Mouse (Mus musculus): ENCODE measurements around the gene Il11ra1. TPM values are rescaled to one million over a fixed set of nuclear protein-coding genes. Genes with fewer than 3 reads are reported as not detected.
"Not testable (repeated sequence)": the region's sequence is repeated elsewhere in the genome, so short reads cannot be mapped to it uniquely, and the experiment has no call there.

Il11ra1 gene
- polyA plus RNA-seq, 1 experiment, result 0.14 TPM

GRCm38 (mm10) chr4:41676248-41677005 lies 23.4 kb upstream of the Il11ra1 start:
- TF ChIP-seq GATA1 (IDR thresholded peaks at IDR 0.05; ENCODE audit: low read length) (no peak), TAL1 (IDR thresholded peaks at IDR 0.05; ENCODE audit: low read length) (no peak)
- H3K36me3 ChIP-seq (ENCODE audit: control insufficient read depth), result no peaks in the 10 kb centered on the region
- no peak overlapping the region for H3K4me3 ChIP-seq (replicated peaks)
- no peaks in the 10 kb centered on the region for H3K9me3 ChIP-seq (ENCODE audit: control insufficient read depth, low read length)
- H3K4me1 ChIP-seq (ENCODE audit: control insufficient read depth), result no peaks in the 10 kb centered on the region
- H3K27me3 ChIP-seq (ENCODE audit: control insufficient read depth), result peaks cover 5% of the 10 kb centered on the region

- Histone ChIP-seq H3K4me1 (ENCODE audit: control insufficient read depth) (no peaks in the 10 kb centered on the region), H3K4me3 (replicated peaks) (no peak overlapping the region), H3K27me3 (ENCODE audit: control insufficient read depth) (peaks cover 9% of the 10 kb centered on the region), H3K9me3 (ENCODE audit: control insufficient read depth, low read length) (no peaks in the 10 kb centered on the region), H3K36me3 (ENCODE audit: control insufficient read depth) (no peaks in the 10 kb centered on the region)
- TF ChIP-seq GATA1 (IDR thresholded peaks at IDR 0.05; ENCODE audit: low read length) (no peak), TAL1 (IDR thresholded peaks at IDR 0.05; ENCODE audit: low read length) (no peak)
Measured at GRCm38 (mm10) chr4:41677006-41677629, 22.7 kb upstream of the Il11ra1 start.

- H3K27me3 ChIP-seq (ENCODE audit: control insufficient read depth), result peaks cover 19% of the 10 kb centered on the region
- no peak for TF ChIP-seq GATA1 (IDR thresholded peaks at IDR 0.05; ENCODE audit: low read length)
- TF ChIP-seq TAL1 (IDR thresholded peaks at IDR 0.05; ENCODE audit: low read length), result no peak
- no peaks in the 10 kb centered on the region for H3K9me3 ChIP-seq (ENCODE audit: control insufficient read depth, low read length)
Measured at GRCm38 (mm10) chr4:41678863-41679262, 20.9 kb upstream of the Il11ra1 start.

DNA sequence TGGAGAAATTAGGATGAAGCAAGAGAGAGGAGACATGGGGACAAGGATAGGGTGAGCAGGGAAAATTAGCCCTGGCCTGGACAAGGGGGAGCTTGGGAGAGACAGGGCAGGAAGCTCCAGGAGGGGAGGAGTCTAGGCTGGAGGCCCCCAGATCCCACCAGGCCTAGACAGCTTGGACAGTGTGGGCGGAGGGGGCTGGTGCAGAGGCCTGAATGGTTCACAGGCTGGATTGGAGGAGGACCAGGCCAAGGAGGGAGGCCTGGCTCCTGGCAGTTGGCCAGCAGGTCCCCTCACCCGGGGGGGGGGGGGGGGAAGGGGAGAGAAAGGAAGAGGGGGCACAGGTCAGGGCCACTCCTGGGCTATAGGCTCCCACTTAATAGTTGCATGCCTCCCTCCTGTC lies 20.5 kb upstream of the Il11ra1 start:
- H3K36me3 ChIP-seq (ENCODE audit: control insufficient read depth), result no peaks in the 10 kb centered on the region
- no peak overlapping the region for H3K4me3 ChIP-seq (replicated peaks)
- no peaks in the 10 kb centered on the region for H3K9me3 ChIP-seq (ENCODE audit: control insufficient read depth, low read length)
- peaks cover 23% of the 10 kb centered on the region for H3K27me3 ChIP-seq (ENCODE audit: control insufficient read depth)
- no peak for TF ChIP-seq TAL1 (IDR thresholded peaks at IDR 0.05; ENCODE audit: low read length)
- no peak for TF ChIP-seq GATA1 (IDR thresholded peaks at IDR 0.05; ENCODE audit: low read length)
- no peaks in the 10 kb centered on the region for H3K4me1 ChIP-seq (ENCODE audit: control insufficient read depth)

More at GRCm38 (mm10) chr4:41678863-41679262, 20.9 kb upstream of the Il11ra1 start:
- H3K4me1 ChIP-seq (ENCODE audit: control insufficient read depth), result no peaks in the 10 kb centered on the region
- no peaks in the 10 kb centered on the region for H3K36me3 ChIP-seq (ENCODE audit: control insufficient read depth)
- H3K4me3 ChIP-seq (replicated peaks), result no peak overlapping the region

- peaks cover 32% of the 10 kb centered on the region for H3K27me3 ChIP-seq (ENCODE audit: control insufficient read depth)
- TF ChIP-seq TAL1 (IDR thresholded peaks at IDR 0.05; ENCODE audit: low read length) (no peak), GATA1 (IDR thresholded peaks at IDR 0.05; ENCODE audit: low read length) (no peak)
- H3K4me1 ChIP-seq (ENCODE audit: control insufficient read depth), result no peaks in the 10 kb centered on the region
- no peaks in the 10 kb centered on the region for H3K36me3 ChIP-seq (ENCODE audit: control insufficient read depth)
- no peak overlapping the region for H3K4me3 ChIP-seq (replicated peaks)
- no peaks in the 10 kb centered on the region for H3K9me3 ChIP-seq (ENCODE audit: control insufficient read depth, low read length)
Measured at GRCm38 (mm10) chr4:41681176-41681575, 18.6 kb upstream of the Il11ra1 start.

DNA sequence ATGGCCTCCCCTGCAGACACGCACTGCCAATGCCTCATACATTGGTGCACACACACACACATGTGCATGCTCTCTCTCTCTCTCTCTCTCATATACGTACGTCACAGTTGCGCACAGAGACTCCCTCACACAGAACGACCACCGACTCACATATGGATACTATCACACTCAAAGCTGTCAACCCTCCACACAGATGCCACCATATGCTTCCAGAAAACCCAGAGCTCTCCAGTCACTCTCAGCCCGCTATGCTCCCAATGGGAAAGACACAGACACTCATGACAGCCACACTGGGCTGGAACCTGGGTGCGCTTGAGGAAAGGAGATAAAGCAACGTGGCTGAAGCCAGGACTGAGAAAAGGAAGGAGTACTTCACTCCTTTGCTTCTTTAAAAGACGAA lies 17.8 kb upstream of the Il11ra1 start:
- Histone ChIP-seq H3K4me3 (replicated peaks) (no peak overlapping the region), H3K4me1 (ENCODE audit: control insufficient read depth) (no peaks in the 10 kb centered on the region), H3K27me3 (ENCODE audit: control insufficient read depth) (peaks cover 34% of the 10 kb centered on the region), H3K9me3 (ENCODE audit: control insufficient read depth, low read length) (no peaks in the 10 kb centered on the region), H3K36me3 (ENCODE audit: control insufficient read depth) (no peaks in the 10 kb centered on the region)
- no peak for TF ChIP-seq GATA1 (IDR thresholded peaks at IDR 0.05; ENCODE audit: low read length)
- no peak for TF ChIP-seq TAL1 (IDR thresholded peaks at IDR 0.05; ENCODE audit: low read length)

DNA sequence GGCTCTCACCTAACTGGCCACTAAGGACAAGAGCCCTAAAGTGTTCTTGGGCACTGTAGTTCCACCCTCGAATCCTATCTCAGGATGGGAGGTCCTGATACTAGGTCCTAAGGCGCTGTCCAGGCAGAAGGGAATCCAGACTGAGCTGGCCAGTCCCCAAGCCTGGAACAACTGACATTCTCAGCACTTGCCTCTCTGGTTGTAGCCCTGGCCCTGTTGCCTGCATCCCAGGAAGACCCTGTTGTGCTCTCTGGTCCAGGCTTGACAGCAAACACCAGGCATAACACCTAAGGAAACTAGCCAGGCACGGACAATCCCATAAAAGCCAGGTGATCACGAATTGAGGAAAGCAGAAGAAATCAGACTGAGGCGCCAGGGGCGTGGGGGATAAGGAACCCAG lies 17.0 kb upstream of the Il11ra1 start:
- peaks cover 34% of the 10 kb centered on the region for H3K27me3 ChIP-seq (ENCODE audit: control insufficient read depth)

DNA sequence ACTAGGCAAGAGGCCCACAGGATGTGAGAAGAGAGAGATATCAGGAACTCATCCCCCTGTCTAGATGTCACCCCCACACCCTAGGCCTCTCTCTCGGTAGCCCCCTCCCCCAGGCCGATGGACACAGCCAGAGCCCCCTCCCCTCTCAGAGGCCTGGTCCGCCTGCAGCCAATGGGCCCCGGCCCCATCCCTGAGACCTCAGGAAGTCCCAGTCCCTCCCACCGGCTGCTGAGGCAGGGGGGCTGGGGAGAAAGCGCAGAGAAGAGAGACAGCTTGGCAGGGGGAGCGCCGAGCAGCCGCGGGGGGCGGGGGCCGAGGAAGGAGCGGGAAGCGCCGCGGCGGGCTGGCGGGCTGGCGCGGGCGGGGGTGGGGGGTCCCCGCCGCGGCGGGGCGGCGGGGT lies 16.5 kb upstream of the Il11ra1 start:
- H3K27me3 ChIP-seq (ENCODE audit: control insufficient read depth), result peaks cover 34% of the 10 kb centered on the region
- not testable (repeated sequence) for H3K4me3 ChIP-seq (replicated peaks); H3K4me1 ChIP-seq (ENCODE audit: control insufficient read depth); H3K36me3 ChIP-seq (ENCODE audit: control insufficient read depth); H3K9me3 ChIP-seq (ENCODE audit: control insufficient read depth, low read length)

More for the DNA sequence above, 17.0 kb upstream of the Il11ra1 start:
- Histone ChIP-seq H3K4me3 (replicated peaks) (no peak overlapping the region), H3K4me1 (ENCODE audit: control insufficient read depth) (no peaks in the 10 kb centered on the region), H3K9me3 (ENCODE audit: control insufficient read depth, low read length) (no peaks in the 10 kb centered on the region), H3K36me3 (ENCODE audit: control insufficient read depth) (no peaks in the 10 kb centered on the region)
- TF ChIP-seq GATA1 (IDR thresholded peaks at IDR 0.05; ENCODE audit: low read length), result no peak
- TF ChIP-seq TAL1 (IDR thresholded peaks at IDR 0.05; ENCODE audit: low read length), result no peak

- H3K27me3 ChIP-seq (ENCODE audit: control insufficient read depth), result peaks cover 34% of the 10 kb centered on the region
- H3K36me3 ChIP-seq (ENCODE audit: control insufficient read depth); H3K4me3 ChIP-seq (replicated peaks); H3K4me1 ChIP-seq (ENCODE audit: control insufficient read depth); H3K9me3 ChIP-seq (ENCODE audit: control insufficient read depth, low read length): not testable (repeated sequence)
Measured at GRCm38 (mm10) chr4:41684131-41684930, 15.5 kb upstream of the Il11ra1 start.

- not testable (repeated sequence) for H3K4me3 ChIP-seq (replicated peaks); H3K36me3 ChIP-seq (ENCODE audit: control insufficient read depth); H3K4me1 ChIP-seq (ENCODE audit: control insufficient read depth); H3K9me3 ChIP-seq (ENCODE audit: control insufficient read depth, low read length)
- peaks cover 34% of the 10 kb centered on the region for H3K27me3 ChIP-seq (ENCODE audit: control insufficient read depth)
Measured at GRCm38 (mm10) chr4:41684931-41685453, 14.8 kb upstream of the Il11ra1 start.

- peaks cover 30% of the 10 kb centered on the region for H3K27me3 ChIP-seq (ENCODE audit: control insufficient read depth)
Measured at GRCm38 (mm10) chr4:41685882-41686492, 13.8 kb upstream of the Il11ra1 start.

GRCm38 (mm10) chr4:41688562-41688961 lies 11.2 kb upstream of the Il11ra1 start:
- H3K27me3 ChIP-seq (ENCODE audit: control insufficient read depth), result peaks cover 21% of the 10 kb centered on the region
- not testable (repeated sequence) for H3K9me3 ChIP-seq (ENCODE audit: control insufficient read depth, low read length); H3K36me3 ChIP-seq (ENCODE audit: control insufficient read depth); H3K4me3 ChIP-seq (replicated peaks); H3K4me1 ChIP-seq (ENCODE audit: control insufficient read depth)

More at GRCm38 (mm10) chr4:41685882-41686492, 13.8 kb upstream of the Il11ra1 start:
- not testable (repeated sequence) for H3K4me3 ChIP-seq (replicated peaks); H3K4me1 ChIP-seq (ENCODE audit: control insufficient read depth); H3K36me3 ChIP-seq (ENCODE audit: control insufficient read depth); H3K9me3 ChIP-seq (ENCODE audit: control insufficient read depth, low read length)

All from erythroblast, embryonic 14.5 days (primary cell).